Mouse (Mus musculus): ENCODE results near the gene Ccdc34. TPM values are rescaled to one million over a fixed set of nuclear protein-coding genes. Genes with fewer than 3 reads are reported as not detected.
A peak's percentile ranks its signal among the peaks of the same experiment; 100 is the strongest.

The Ccdc34 gene
- total RNA-seq, 2 experiments from 2014 or later, result 11.9 to 13.3 TPM

- DNase-seq (ENCODE audit: extremely low spot score in 1 of 2, low spot score in 2 of 2), result no peak
- no peak for TF ChIP-seq CTCF (IDR thresholded peaks at IDR 0.05)
- Histone ChIP-seq H3K27ac (no peak overlapping the region), H3K4me3 (no peak overlapping the region)
- intact Hi-C loops (cut with DNase I), result no loop called here
These were observed 154.8 kb downstream of the Ccdc34 start for GRCm38 (mm10) chr2:110172456-110172855.

GRCm38 (mm10) chr2:110173818-110174247, 156.2 kb downstream of the Ccdc34 start:
- no peak for TF ChIP-seq CTCF (IDR thresholded peaks at IDR 0.05)
- intact Hi-C loops (cut with DNase I), result no loop called here
- DNase-seq (ENCODE audit: extremely low spot score in 1 of 2, low spot score in 2 of 2), result no peak
- Histone ChIP-seq H3K27ac (no peak overlapping the region), H3K4me3 (no peak overlapping the region)

GRCm38 (mm10) chr2:110176761-110177400, 159.3 kb downstream of the Ccdc34 start:
- intact Hi-C loops (cut with DNase I), result loop anchor here (5.0 kb wide), 1 partner anchor 40 kb away; no protein-coding TSS in a partner anchor
- no peak for TF ChIP-seq CTCF (IDR thresholded peaks at IDR 0.05)
- peak in 1 of 2 experiments; percentile 2 for DNase-seq (ENCODE audit: extremely low spot score in 1 of 2, low spot score in 2 of 2)
- Histone ChIP-seq H3K27ac (no peak overlapping the region), H3K4me3 (no peak overlapping the region)

- no peak overlapping the region for H3K4me3 ChIP-seq
- TF ChIP-seq CTCF (IDR thresholded peaks at IDR 0.05), result no peak
- no peak overlapping the region for H3K27ac ChIP-seq
- peak in 1 of 2 experiments; percentile 2 for DNase-seq (ENCODE audit: extremely low spot score in 1 of 2, low spot score in 2 of 2)
- intact Hi-C loops (cut with DNase I), result loop anchor here (5.0 kb wide), 1 partner anchor 40 kb away; no protein-coding TSS in a partner anchor
These were observed 159.8 kb downstream of the Ccdc34 start for GRCm38 (mm10) chr2:110177406-110177805.

- intact Hi-C loops (cut with DNase I), result loop anchor here (5.0 kb wide), 1 partner anchor 41 kb away; no protein-coding TSS in a partner anchor
- TF ChIP-seq CTCF (IDR thresholded peaks at IDR 0.05), result no peak
- H3K27ac ChIP-seq, result no peak overlapping the region
These were observed 160.3 kb downstream of the Ccdc34 start for GRCm38 (mm10) chr2:110177879-110178278.

GRCm38 (mm10) chr2:110179669-110180315, 162.2 kb downstream of the Ccdc34 start:
- intact Hi-C loops (cut with DNase I), result loop anchor here (5.0 kb wide), 1 partner anchor 42 kb away; no protein-coding TSS in a partner anchor
- Histone ChIP-seq H3K4me3 (no peak overlapping the region), H3K27ac (no peak overlapping the region)
- DNase-seq (ENCODE audit: extremely low spot score in 1 of 2, low spot score in 2 of 2), result no peak
- no peak for TF ChIP-seq CTCF (IDR thresholded peaks at IDR 0.05)

More at GRCm38 (mm10) chr2:110177879-110178278, 160.3 kb downstream of the Ccdc34 start:
- peak in 1 of 2 experiments; percentile 9 for DNase-seq (ENCODE audit: extremely low spot score in 1 of 2, low spot score in 2 of 2)
- H3K4me3 ChIP-seq, result no peak overlapping the region

GRCm38 (mm10) chr2:110180316-110180670, 162.7 kb downstream of the Ccdc34 start:
- TF ChIP-seq CTCF (IDR thresholded peaks at IDR 0.05), result no peak
- no peak overlapping the region for H3K27ac ChIP-seq
- DNase-seq (ENCODE audit: extremely low spot score in 1 of 2, low spot score in 2 of 2), result no peak

GRCm38 (mm10) chr2:110181666-110182065, 164.0 kb downstream of the Ccdc34 start:
- no peak for TF ChIP-seq CTCF (IDR thresholded peaks at IDR 0.05)
- H3K27ac ChIP-seq, result no peak overlapping the region
- no peak overlapping the region for H3K4me3 ChIP-seq
- no peak for DNase-seq (ENCODE audit: extremely low spot score in 1 of 2, low spot score in 2 of 2)
- intact Hi-C loops (cut with DNase I), result no loop called here

More at GRCm38 (mm10) chr2:110180316-110180670, 162.7 kb downstream of the Ccdc34 start:
- no peak overlapping the region for H3K4me3 ChIP-seq
- intact Hi-C loops (cut with DNase I), result no loop called here

- intact Hi-C loops (cut with DNase I), result no loop called here
- no peak for TF ChIP-seq CTCF (IDR thresholded peaks at IDR 0.05)
- Histone ChIP-seq H3K4me3 (no peak overlapping the region), H3K27ac (no peak overlapping the region)
- DNase-seq (ENCODE audit: extremely low spot score in 1 of 2, low spot score in 2 of 2), result no peak
These were observed 164.6 kb downstream of the Ccdc34 start for GRCm38 (mm10) chr2:110182248-110182647.

GRCm38 (mm10) chr2:110182795-110183486, 165.3 kb downstream of the Ccdc34 start:
- intact Hi-C loops (cut with DNase I), result no loop called here
- DNase-seq (ENCODE audit: extremely low spot score in 1 of 2, low spot score in 2 of 2), result no peak
- TF ChIP-seq CTCF (IDR thresholded peaks at IDR 0.05), result no peak
- Histone ChIP-seq H3K4me3 (no peak overlapping the region), H3K27ac (no peak overlapping the region)

- intact Hi-C loops (cut with DNase I), result no loop called here
- no peak for TF ChIP-seq CTCF (IDR thresholded peaks at IDR 0.05)
These were observed 166.5 kb downstream of the Ccdc34 start for GRCm38 (mm10) chr2:110184071-110184470.

GRCm38 (mm10) chr2:110186427-110186980, 168.9 kb downstream of the Ccdc34 start:
- intact Hi-C loops (cut with DNase I), result no loop called here
- H3K27ac ChIP-seq, result no peak overlapping the region
- DNase-seq (ENCODE audit: extremely low spot score in 1 of 2, low spot score in 2 of 2), result no peak
- no peak overlapping the region for H3K4me3 ChIP-seq
- no peak for TF ChIP-seq CTCF (IDR thresholded peaks at IDR 0.05)

More at GRCm38 (mm10) chr2:110184071-110184470, 166.5 kb downstream of the Ccdc34 start:
- Histone ChIP-seq H3K4me3 (no peak overlapping the region), H3K27ac (no peak overlapping the region)
- DNase-seq (ENCODE audit: extremely low spot score in 1 of 2, low spot score in 2 of 2), result no peak
